Mouse (Mus musculus) cerebellum, adult 2 months (tissue): ENCODE measurements around the gene Gpd2. TPM values are rescaled to one million over a fixed set of nuclear protein-coding genes. Genes with fewer than 3 reads are reported as not detected.
A peak's percentile ranks its signal among the peaks of the same experiment; 100 is the strongest.

ENCODE experiments used
- DNase-seq, 2 experiments: peaks; one replicate each; pipeline ENCODE4 v3.0.0; 2021
- H3K27ac ChIP-seq: fragments of 200-500 bp; 2 replicates; pipeline ENCODE4 v1.5.1; 2012; ENCODE audit warnings: low read length, control low read depth, inconsistent platforms; ENCODE audit not compliant: insufficient read depth
- H3K27me3 ChIP-seq: fragments of 200-500 bp; 2 replicates; pipeline ENCODE4 v1.6.1; 2012; ENCODE audit warnings: inconsistent platforms, mild to moderate bottlenecking, low read length, moderate library complexity; ENCODE audit not compliant: control insufficient read depth, insufficient read depth
- H3K4me1 ChIP-seq: fragments of 200-500 bp; 2 replicates; pipeline ENCODE4 v1.6.1; 2011; ENCODE audit warnings: low read length; ENCODE audit not compliant: control insufficient read depth, insufficient read depth
- H3K4me3 ChIP-seq: fragments of 200-500 bp; replicated peaks from 2 replicates; pipeline ENCODE3; 2011; ENCODE audit warnings: mild to moderate bottlenecking, low read depth, low read length, control low read depth; ENCODE audit not compliant: insufficient read depth
- CTCF ChIP-seq: fragments of 200-500 bp; IDR thresholded peaks from 2 replicates; pipeline ENCODE4 v1.5.1; 2011; ENCODE audit warnings: low read depth, mild to moderate bottlenecking, control low read depth, low read length, moderate library complexity, borderline replicate concordance; ENCODE audit not compliant: insufficient read depth
- POLR2A ChIP-seq: fragments of 200-500 bp; IDR thresholded peaks from 2 replicates; pipeline ENCODE4 v1.6.1; 2011; ENCODE audit warnings: low read length, control low read depth, borderline replicate concordance; ENCODE audit not compliant: insufficient read depth
- WGBS: fragments of 180-500 bp; shearing (Covaris S2); methylation state at CpG from one replicate; pipeline ENCODE4 v1.1.7; 2018; 5-methylcytosine and 5-hydroxymethylcytosine counted together
- polyA plus RNA-seq: library from polyadenylated mRNA; depleted of rRNA; stranded (reverse); fragments of >200 nt; gene quantifications from 2 replicates; pipeline ENCODE4 v1.2.3, GENCODE M21; 2012

Gene Gpd2
- polyA plus RNA-seq, 1 experiment: 38.1 TPM

- TF ChIP-seq CTCF: no peak
- no peak for TF ChIP-seq POLR2A
- H3K4me3 ChIP-seq: no peak overlapping the region
- 78% methylated on average over 10 of the region's 10 CpGs for WGBS
- H3K27ac ChIP-seq: no peak overlapping the region
- no peak for DNase-seq
- no peaks in the 10 kb centered on the region for H3K27me3 ChIP-seq
- H3K4me1 ChIP-seq: peaks cover 14% of the 10 kb centered on the region; the same call in 1 of the 2 replicates
Observed at GRCm38 (mm10) chr2:57252542-57253301, 15.3 kb downstream of the Gpd2 start.

DNA sequence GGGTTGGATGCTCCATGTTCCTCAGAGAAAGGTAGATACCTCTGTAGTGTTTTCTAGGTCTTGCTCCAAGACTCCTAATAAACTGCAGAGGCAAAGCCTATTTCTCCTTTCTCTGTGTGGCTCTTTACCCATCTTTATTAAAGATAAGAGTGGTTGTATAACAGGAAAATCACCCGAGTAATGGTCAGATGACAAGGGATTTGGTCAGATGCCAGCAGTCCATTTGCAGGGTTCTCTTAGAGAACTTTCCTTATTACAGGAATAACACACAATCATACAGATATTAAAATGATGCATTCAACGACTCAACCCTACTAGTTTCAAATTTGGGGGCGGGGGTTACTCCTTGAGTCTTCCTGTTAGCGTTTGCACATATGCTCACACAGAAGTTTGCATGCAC, 16.8 kb downstream of the Gpd2 start:
- peaks cover 14% of the 10 kb centered on the region for H3K4me1 ChIP-seq
- DNase-seq: no peak
- no peak overlapping the region for H3K27ac ChIP-seq
- no peaks in the 10 kb centered on the region for H3K27me3 ChIP-seq
- 80% methylated on average over 4 of the region's 4 CpGs for WGBS
- no peak overlapping the region for H3K4me3 ChIP-seq
- TF ChIP-seq POLR2A: no peak
- no peak for TF ChIP-seq CTCF

GRCm38 (mm10) chr2:57255153-57255670, 17.8 kb downstream of the Gpd2 start:
- 53% methylated on average over 11 of the region's 11 CpGs for WGBS
- peaks cover 14% of the 10 kb centered on the region for H3K4me1 ChIP-seq
- H3K4me3 ChIP-seq: no peak overlapping the region
- TF ChIP-seq CTCF: no peak
- TF ChIP-seq POLR2A: no peak
- DNase-seq: peak; percentile 28 to 43
- no peaks in the 10 kb centered on the region for H3K27me3 ChIP-seq
- H3K27ac ChIP-seq: peak overlapping the region; percentile 97

GRCm38 (mm10) chr2:57255836-57256235, 18.4 kb downstream of the Gpd2 start:
- Histone ChIP-seq H3K4me3 (no peak overlapping the region), H3K27me3 (no peaks in the 10 kb centered on the region), H3K27ac (peak overlapping the region; percentile 97; the same call in 1 of the 2 replicates), H3K4me1 (peaks cover 14% of the 10 kb centered on the region)
- TF ChIP-seq CTCF: no peak
- TF ChIP-seq POLR2A: no peak
- 6% methylated on average over 3 of the region's 3 CpGs for WGBS
- peak; percentile 39 to 68 for DNase-seq

DNA sequence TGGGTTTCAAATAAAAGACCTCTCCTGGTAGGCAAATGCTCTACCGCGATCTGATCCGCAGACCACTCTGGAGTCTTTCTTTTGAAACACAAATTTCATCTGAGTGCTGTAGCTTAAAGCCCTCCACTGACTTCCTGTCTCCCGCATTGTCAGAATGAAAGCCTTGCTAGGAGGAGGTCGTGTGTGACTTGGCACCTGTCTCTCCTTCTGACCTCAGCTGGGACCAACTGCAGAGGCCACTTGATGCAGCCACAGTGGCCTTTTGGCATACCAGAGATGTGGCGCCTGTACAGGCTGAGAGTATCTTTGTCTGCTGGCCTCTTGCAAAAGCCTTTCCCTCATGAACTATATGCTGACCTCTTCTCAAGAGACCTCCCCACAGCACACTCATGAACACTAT, 19.0 kb downstream of the Gpd2 start:
- peaks cover 14% of the 10 kb centered on the region for H3K4me1 ChIP-seq
- no peaks in the 10 kb centered on the region for H3K27me3 ChIP-seq
- no peak overlapping the region for H3K4me3 ChIP-seq
- WGBS: 22% methylated on average over 6 of the region's 6 CpGs
- TF ChIP-seq POLR2A (no peak), CTCF (no peak)
- DNase-seq: peak; percentile 54 to 61
- peak overlapping the region; percentile 81 for H3K27ac ChIP-seq

DNA sequence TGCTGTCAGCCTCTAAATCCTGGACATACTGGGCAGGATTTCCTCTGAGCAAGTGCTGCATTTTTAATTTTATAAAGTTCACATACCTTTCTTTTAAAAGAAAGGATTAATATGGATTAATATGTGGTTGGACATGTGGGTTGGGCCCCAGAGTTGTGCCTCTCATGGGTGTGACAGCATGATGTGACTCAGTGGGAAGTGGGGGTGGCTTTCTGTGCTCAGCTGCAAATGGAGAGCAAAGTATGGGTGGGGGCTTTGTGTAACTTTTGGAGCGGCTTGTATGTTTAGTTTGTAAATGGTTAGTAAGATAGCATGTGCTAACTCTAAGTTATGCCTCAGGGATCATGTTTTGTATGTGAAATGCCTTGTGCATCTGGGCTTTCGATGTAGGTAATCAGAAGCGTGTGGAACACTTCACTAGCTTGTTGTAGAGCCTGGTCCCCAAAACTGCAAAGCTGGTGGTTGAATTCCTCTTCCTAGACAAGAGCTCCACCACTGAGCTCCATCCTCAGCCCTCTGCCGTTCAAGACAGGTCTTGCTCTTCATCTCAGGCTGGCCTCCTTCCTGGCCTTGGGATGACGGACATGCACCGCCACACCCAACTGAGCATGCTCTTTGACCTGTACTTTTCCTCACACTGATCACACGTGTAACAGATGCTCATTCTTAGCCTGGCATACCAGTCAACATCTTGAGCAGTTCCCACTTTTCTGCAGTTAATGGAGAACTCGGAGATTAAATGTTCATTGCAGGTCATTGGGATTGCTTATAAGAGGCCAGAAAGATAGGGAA, 24.0 kb downstream of the Gpd2 start:
- no peak for DNase-seq
- Histone ChIP-seq H3K4me1 (peaks cover 2% of the 10 kb centered on the region), H3K27me3 (no peaks in the 10 kb centered on the region), H3K4me3 (no peak overlapping the region), H3K27ac (no peak overlapping the region)
- TF ChIP-seq POLR2A (no peak), CTCF (no peak)
- WGBS: 78% methylated on average over 8 of the region's 8 CpGs

DNA sequence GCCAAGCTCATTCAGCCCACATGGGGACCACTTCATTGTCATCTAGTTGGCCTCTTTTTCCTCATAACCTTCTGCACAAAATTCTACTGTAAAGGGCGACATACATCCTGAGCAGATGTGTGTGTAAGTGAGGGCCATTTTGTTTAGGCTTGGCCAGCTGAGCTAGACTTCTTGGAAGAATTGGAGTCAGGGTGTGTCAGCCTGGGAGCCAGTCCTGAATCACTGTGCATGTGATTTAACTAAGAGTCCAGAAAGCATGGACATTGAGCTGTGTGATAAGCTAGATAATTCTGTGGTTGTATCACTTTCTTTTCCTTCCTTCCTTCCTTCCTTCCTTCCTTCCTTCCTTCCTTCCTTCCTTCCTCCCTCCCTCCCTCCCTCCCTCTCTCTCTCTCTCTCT, 26.0 kb downstream of the Gpd2 start:
- no peaks in the 10 kb centered on the region for H3K27me3 ChIP-seq
- DNase-seq: no peak
- TF ChIP-seq POLR2A (no peak), CTCF (no peak)
- no peak overlapping the region for H3K4me3 ChIP-seq
- no peak overlapping the region for H3K27ac ChIP-seq
- WGBS: 94% methylated on average over 1 of the region's 1 CpGs
- H3K4me1 ChIP-seq: no peaks in the 10 kb centered on the region; the same call in 1 of the 2 replicates

DNA sequence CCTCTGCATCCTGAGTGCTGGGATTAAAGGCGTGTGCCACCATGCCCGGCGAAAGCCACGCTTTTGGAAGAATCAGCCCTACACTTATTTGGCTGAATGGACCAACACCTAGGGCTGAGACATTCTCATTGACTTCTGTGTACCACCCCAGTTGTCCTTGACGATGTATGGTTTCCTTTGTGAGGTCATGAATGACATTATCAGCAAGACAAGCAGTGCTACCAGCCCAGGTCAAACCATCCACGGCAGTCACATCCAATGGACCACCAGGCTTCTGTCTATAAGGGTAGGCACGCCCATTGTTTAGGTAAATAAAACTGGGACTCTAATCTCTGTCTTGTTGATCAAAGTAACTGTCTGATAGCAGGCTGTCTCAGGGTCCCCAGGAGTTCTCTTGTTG, 27.5 kb downstream of the Gpd2 start:
- TF ChIP-seq POLR2A (no peak), CTCF (no peak)
- Histone ChIP-seq H3K4me3 (no peak overlapping the region), H3K4me1 (no peaks in the 10 kb centered on the region; the same call in 1 of the 2 replicates), H3K27ac (no peak overlapping the region), H3K27me3 (no peaks in the 10 kb centered on the region)
- WGBS: 90% methylated on average over 7 of the region's 7 CpGs
- no peak for DNase-seq
